Mouse (Mus musculus): ENCODE results near the gene Atp6v1d.

DNA sequence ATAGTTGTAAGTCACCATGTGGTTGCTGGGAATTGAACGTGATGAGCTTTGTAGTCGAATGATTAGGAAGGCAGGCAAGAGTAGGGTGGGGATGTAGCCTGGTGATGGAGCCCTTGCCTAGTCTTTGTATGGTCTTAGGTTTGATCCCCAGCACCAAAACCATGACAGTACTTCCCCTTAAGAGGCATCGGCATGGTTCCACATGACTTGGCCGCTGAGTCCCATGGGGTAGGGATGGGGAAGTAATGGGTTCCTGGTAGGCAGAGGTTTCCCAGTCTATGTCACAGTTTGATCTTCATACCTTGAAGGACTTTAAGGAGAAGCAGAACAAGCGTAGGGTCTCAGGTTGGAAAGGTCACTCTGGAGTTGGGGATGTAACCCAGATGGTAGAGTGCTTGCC, 40.0 kb upstream of the Atp6v1d start:
- no peak for TF ChIP-seq POLR2A (IDR thresholded peaks at IDR 0.05; ENCODE audit: low read depth, low read length)
- no peak for TF ChIP-seq CTCF (IDR thresholded peaks at IDR 0.05; ENCODE audit: extremely low read depth, insufficient read length, insufficient replicate concordance, low read depth, low read length)
